Mouse (Mus musculus) small intestine, adult 2 months (tissue): ENCODE results near the gene Schip1. TPM values are rescaled to one million over a fixed set of nuclear protein-coding genes. Genes with fewer than 3 reads are reported as not detected.

Source experiments
- H3K27ac ChIP-seq: fragments of 200-500 bp; 2 replicates; pipeline ENCODE4 v1.5.1; 2012; ENCODE audit warnings: low read depth, low read length, control low read depth, inconsistent platforms; ENCODE audit not compliant: insufficient read depth
- H3K27me3 ChIP-seq: fragments of 200-500 bp; 2 replicates; pipeline ENCODE4 v1.6.1; 2012; ENCODE audit warnings: mild to moderate bottlenecking, moderate library complexity, low read length, inconsistent platforms; ENCODE audit not compliant: control insufficient read depth, insufficient read depth
- H3K36me3 ChIP-seq: fragments of 200-500 bp; 2 replicates; pipeline ENCODE4 v1.6.1; 2012; ENCODE audit warnings: mild to moderate bottlenecking, low read length, control low read depth, inconsistent platforms; ENCODE audit not compliant: control insufficient read depth, insufficient read depth
- H3K4me1 ChIP-seq: fragments of 200-500 bp; 2 replicates; pipeline ENCODE4 v1.6.1; 2012; ENCODE audit warnings: low read length, inconsistent platforms, mixed read lengths; ENCODE audit not compliant: control insufficient read depth, insufficient read depth, insufficient read length
- H3K4me3 ChIP-seq: fragments of 200-500 bp; 2 replicates; pipeline ENCODE4 v1.5.1; 2012; ENCODE audit warnings: low read depth, mild to moderate bottlenecking, control low read depth, inconsistent platforms, low read length, moderate library complexity
- CTCF ChIP-seq: fragments of 200-500 bp; IDR thresholded peaks from 2 replicates; pipeline ENCODE4 v1.5.1; 2012; ENCODE audit warnings: low read depth, mild to moderate bottlenecking, control low read depth, inconsistent platforms, low read length, moderate library complexity, mixed read lengths; ENCODE audit not compliant: insufficient replicate concordance, insufficient read length; ENCODE audit errors: extremely low read depth
- POLR2A ChIP-seq: fragments of 200-500 bp; IDR thresholded peaks from 2 replicates; pipeline ENCODE4 v1.6.1; 2012; ENCODE audit warnings: low read depth, mild to moderate bottlenecking, control low read depth, inconsistent platforms, low read length, moderate library complexity
- WGBS: fragments of 180-500 bp; shearing (Covaris S2); methylation state at CpG from one replicate; pipeline ENCODE4 v1.1.7; 2018; 5-methylcytosine and 5-hydroxymethylcytosine counted together
- polyA plus RNA-seq: library from polyadenylated mRNA; depleted of rRNA; stranded (reverse); fragments of >200 nt; gene quantifications from 2 replicates; pipeline ENCODE4 v1.2.3, GENCODE M21; 2012

Gene Schip1
- polyA plus RNA-seq, 1 experiment, result 5.0 TPM

GRCm38 (mm10) chr3:68130386-68130785 lies 65.8 kb downstream of the Schip1 start:
- WGBS, result 53% methylated on average over 1 of the region's 1 CpGs
- TF ChIP-seq CTCF (no peak), POLR2A (no peak)

DNA sequence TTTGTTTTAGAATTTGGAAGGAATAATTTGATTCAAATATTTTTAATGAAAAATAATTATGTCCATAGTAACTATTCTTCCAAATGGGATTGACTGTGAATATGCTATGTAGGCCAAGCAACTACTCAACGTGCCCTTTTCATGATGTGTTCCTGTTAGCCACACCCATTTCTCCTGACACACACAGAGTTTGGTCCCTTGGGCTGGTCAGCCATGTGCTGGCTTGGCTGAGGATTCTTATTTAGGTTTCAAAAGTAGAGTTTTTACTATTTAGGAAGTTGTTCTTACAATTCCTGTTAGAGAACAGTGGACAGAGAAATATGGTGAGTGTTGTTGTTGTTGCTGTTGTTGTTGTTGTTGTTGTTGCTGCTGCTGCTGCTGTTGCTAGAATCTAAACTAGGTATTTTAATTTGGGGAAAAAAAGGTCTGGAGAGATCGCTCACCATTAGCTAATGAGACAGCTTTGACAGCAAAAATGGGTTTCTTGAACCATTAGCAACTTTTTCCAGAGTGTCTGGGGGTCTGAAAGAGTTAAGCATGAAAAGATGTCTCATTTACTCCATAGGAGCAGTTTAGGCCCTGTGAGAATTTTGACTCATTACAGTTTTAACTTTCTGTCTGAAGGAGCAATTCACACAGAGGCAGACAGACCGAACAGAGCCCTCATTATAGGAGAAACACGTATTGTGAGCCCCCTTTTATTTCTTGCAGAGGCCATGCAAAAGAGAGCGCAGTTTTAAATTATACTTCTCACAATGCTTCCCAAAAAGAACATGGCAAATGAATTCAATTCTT lies 74.4 kb downstream of the Schip1 start:
- Histone ChIP-seq H3K4me3 (no peak overlapping the region), H3K36me3 (no peaks in the 10 kb centered on the region), H3K27ac (no peak overlapping the region), H3K4me1 (no peaks in the 10 kb centered on the region), H3K27me3 (no peaks in the 10 kb centered on the region)
- 78% methylated on average over 5 of the region's 5 CpGs for WGBS
- TF ChIP-seq CTCF (no peak), POLR2A (no peak)

More at GRCm38 (mm10) chr3:68130386-68130785, 65.8 kb downstream of the Schip1 start:
- Histone ChIP-seq H3K4me1 (no peaks in the 10 kb centered on the region), H3K27me3 (no peaks in the 10 kb centered on the region), H3K36me3 (no peaks in the 10 kb centered on the region), H3K27ac (no peak overlapping the region), H3K4me3 (no peak overlapping the region)

DNA sequence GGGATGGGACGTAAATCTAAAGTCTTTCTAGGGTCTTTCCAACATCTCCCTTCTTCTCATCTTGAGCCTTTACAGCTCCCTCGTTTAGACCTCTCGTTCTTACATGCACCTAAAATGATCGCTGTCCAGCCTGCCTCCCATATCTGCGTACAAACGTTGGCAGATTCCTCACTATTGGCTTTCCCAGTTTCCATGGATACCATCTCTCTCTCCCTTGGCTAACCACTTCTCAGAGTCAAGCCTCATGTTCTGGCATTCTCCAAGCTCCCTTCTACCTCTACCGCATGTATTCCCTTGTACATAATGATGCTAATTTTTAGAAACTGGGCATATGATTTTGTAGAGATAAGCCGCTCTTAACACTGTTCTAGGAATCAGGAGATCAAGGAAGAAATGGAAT lies 86.1 kb downstream of the Schip1 start:
- Histone ChIP-seq H3K36me3 (no peaks in the 10 kb centered on the region), H3K4me3 (no peak overlapping the region), H3K27ac (no peak overlapping the region), H3K27me3 (no peaks in the 10 kb centered on the region), H3K4me1 (no peaks in the 10 kb centered on the region)
- WGBS, result 76% methylated on average over 8 of the region's 8 CpGs
- TF ChIP-seq POLR2A, result no peak
- TF ChIP-seq CTCF, result no peak

DNA sequence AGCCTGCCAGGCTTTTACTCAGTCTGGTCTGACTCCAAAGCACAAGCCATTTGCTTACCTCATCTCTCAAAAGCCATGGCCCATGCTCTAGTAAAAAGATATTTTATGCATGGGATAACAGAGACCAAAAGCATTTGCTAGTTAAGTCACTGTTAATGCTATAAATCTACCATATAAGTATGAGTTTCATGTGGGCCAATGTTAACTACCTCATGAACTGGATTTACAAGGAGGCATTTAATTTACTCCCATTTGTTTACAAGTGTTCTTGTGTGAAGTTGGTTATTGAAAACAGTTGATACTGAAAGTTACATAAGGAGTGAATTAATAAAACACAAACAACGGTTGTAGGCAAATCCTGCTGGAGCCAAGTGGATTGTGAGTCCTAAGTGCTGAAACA lies 95.6 kb downstream of the Schip1 start:
- no peaks in the 10 kb centered on the region for H3K4me1 ChIP-seq
- H3K27ac ChIP-seq, result no peak overlapping the region
- 73% methylated on average over 1 of the region's 1 CpGs for WGBS
- no peaks in the 10 kb centered on the region for H3K27me3 ChIP-seq
- no peaks in the 10 kb centered on the region for H3K36me3 ChIP-seq
- no peak overlapping the region for H3K4me3 ChIP-seq
- TF ChIP-seq CTCF (no peak), POLR2A (no peak)

DNA sequence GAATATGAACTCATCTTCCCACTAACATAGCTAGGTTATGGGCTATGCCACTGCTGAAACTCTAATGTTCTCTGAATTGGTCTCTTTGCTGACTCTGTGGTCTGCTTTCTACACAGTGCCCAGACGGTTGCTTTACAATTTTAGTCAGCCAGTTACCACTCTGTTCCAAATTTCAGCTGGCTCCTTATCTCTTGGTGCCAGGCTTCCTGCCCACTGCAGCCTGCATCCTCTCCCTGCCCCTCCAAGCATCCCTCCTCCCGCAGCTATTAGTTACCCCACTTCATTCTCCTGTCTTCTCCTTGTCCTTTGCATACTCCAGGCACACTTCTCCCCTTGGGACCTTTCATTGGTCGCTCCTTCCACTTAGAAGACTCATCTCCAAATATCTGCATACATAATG lies 96.2 kb downstream of the Schip1 start:
- Histone ChIP-seq H3K4me1 (no peaks in the 10 kb centered on the region), H3K27me3 (no peaks in the 10 kb centered on the region), H3K4me3 (no peak overlapping the region), H3K36me3 (no peaks in the 10 kb centered on the region), H3K27ac (no peak overlapping the region)
- WGBS, result 65% methylated on average over 3 of the region's 3 CpGs
- TF ChIP-seq POLR2A, result no peak
- TF ChIP-seq CTCF, result no peak

- no peaks in the 10 kb centered on the region for H3K4me1 ChIP-seq
- no peak overlapping the region for H3K27ac ChIP-seq
- WGBS, result 73% methylated on average over 1 of the region's 1 CpGs
- TF ChIP-seq POLR2A, result no peak
- no peak for TF ChIP-seq CTCF
- H3K27me3 ChIP-seq, result no peaks in the 10 kb centered on the region
- no peaks in the 10 kb centered on the region for H3K36me3 ChIP-seq
- no peak overlapping the region for H3K4me3 ChIP-seq
Measured at GRCm38 (mm10) chr3:68178248-68178647, 113.6 kb downstream of the Schip1 start.

GRCm38 (mm10) chr3:68187471-68187870 lies 122.9 kb downstream of the Schip1 start:
- H3K36me3 ChIP-seq, result no peaks in the 10 kb centered on the region
- no peak overlapping the region for H3K27ac ChIP-seq
- 69% methylated on average over 8 of the region's 8 CpGs for WGBS
- TF ChIP-seq POLR2A, result no peak
- no peak for TF ChIP-seq CTCF
- no peak overlapping the region for H3K4me3 ChIP-seq
- H3K27me3 ChIP-seq, result no peaks in the 10 kb centered on the region
- H3K4me1 ChIP-seq, result no peaks in the 10 kb centered on the region
